Mouse (Mus musculus): ENCODE measurements around the gene Txnip. TPM values are rescaled to one million over a fixed set of nuclear protein-coding genes. Genes with fewer than 3 reads are reported as not detected.

The Txnip gene
- polyA plus RNA-seq, 1 experiment = 42.6 TPM

DNA sequence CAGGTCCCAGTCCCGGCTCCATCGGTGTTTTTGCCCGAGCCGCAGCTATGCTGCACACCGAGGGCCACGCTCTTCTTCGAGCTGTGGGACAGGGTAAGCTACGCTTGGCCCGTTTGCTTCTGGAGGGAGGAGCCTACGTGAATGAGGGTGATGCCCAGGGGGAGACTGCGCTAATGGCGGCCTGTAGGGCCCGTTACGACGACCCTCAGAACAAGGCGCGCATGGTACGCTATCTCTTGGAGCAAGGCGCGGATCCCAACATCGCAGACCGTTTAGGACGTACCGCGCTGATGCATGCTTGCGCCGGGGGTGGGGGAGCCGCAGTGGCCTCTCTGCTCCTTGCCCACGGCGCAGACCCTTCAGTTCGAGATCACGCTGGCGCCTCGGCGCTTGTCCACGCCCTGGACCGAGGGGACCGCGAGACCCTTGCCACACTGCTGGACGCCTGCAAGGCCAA lies 39.7 kb downstream of the Txnip start:
- no peaks in the 10 kb centered on the region for H3K27me3 ChIP-seq (ENCODE audit: control insufficient read depth, insufficient read depth, insufficient read length)
- TF ChIP-seq REST (IDR thresholded peaks at IDR 0.05; ENCODE audit: insufficient read depth, insufficient read length) (peak; percentile 1), CEBPB (IDR thresholded peaks at IDR 0.05; ENCODE audit: insufficient read depth, poor library complexity, severe bottlenecking) (no peak), MYOD1 (IDR thresholded peaks at IDR 0.05; ENCODE audit: control insufficient read depth in 1 of 3, insufficient read length in 2 of 3, low read depth in 2 of 3) (no peak), POLR2AphosphoS2 (IDR thresholded peaks at IDR 0.05; ENCODE audit: insufficient read length, low read depth) (peak; percentile 15)
- H3K4me2 ChIP-seq (ENCODE audit: low read depth) = peak overlapping the region; percentile 98
- no peaks in the 10 kb centered on the region for H3K36me3 ChIP-seq (ENCODE audit: control insufficient read depth, insufficient read depth)
- peaks cover 18% of the 10 kb centered on the region for H3K79me2 ChIP-seq (ENCODE audit: control insufficient read depth, insufficient read depth)
- H3ac ChIP-seq (ENCODE audit: control insufficient read depth, insufficient read length) = peak overlapping the region; percentile 50
- peak overlapping the region; percentile 51 for H3K4me3 ChIP-seq

DNA sequence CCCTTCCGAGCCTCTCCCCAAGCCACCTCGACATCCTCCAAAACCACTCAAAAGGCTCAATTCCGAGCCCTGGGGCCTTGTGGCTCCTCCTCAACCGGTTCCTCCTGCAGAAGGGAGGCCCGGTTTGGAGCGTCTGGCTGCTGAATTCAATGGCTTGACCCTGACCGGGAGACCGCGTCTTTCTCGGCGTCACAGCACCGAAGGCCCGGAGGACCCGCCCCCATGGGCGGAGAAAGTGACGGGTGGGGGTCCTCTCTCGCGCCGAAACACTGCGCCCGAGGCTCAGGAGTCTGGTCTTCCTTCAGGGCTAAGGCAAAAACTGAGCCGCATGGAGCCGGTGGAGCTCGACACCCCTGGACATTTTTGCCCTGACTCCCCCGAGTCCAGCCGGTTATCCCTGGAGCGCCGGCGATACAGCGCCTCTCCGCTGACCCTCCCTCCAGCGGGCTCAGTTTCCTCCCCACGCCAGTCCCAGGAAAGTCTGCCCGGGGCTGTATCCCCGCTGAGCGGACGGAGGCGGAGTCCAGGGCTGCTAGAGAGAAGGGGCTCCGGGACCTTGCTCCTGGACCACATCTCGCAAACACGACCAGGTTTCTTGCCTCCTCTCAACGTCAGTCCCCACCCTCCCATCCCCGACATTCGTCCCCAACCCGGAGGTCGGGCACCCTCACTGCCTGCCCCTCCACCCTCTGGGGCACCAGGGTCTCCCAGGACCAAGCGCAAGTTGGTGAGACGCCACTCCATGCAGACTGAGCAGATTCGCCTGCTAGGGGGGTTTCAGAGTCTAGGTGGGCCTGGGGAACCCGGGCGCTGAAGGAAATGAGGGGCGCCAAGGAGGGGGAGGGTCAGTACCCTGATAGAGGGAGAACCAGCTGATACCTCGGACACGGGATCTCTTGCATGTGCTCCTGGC lies 40.7 kb downstream of the Txnip start:
- Histone ChIP-seq H3K36me3 (ENCODE audit: control insufficient read depth, insufficient read depth) (peaks cover under 1% of the 10 kb centered on the region), H3K4me3 (peak overlapping the region; percentile 51), H3K4me2 (ENCODE audit: low read depth) (peak overlapping the region; percentile 98), H3K79me2 (ENCODE audit: control insufficient read depth, insufficient read depth) (peaks cover 21% of the 10 kb centered on the region), H3K27me3 (ENCODE audit: control insufficient read depth, insufficient read depth, insufficient read length) (no peaks in the 10 kb centered on the region), H3ac (ENCODE audit: control insufficient read depth, insufficient read length) (peak overlapping the region; percentile 50)
- TF ChIP-seq POLR2AphosphoS2 (IDR thresholded peaks at IDR 0.05; ENCODE audit: insufficient read length, low read depth) (peak; percentile 26), E2F4 (IDR thresholded peaks at IDR 0.05; ENCODE audit: insufficient read depth) (no peak), POLR2A (IDR thresholded peaks at IDR 0.05; ENCODE audit: insufficient read length, low read depth) (peak; percentile 25)

DNA sequence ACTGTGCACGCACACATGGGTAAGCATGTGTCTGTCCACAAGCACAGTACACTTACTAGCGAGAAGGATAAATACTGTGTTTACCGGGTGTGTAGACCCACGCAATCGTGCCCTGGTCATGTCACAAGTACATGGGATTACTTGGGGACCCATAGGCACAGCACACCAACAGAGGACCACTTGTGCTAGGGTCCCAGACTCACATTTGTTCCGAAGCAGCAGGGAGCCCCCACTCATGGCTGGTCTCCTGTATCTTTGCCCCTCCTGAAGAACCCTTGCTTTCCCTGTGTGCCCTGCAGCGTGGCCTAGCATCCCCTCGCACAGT lies 41.3 kb downstream of the Txnip start:
- Histone ChIP-seq H3K36me3 (ENCODE audit: control insufficient read depth, insufficient read depth) (peaks cover 6% of the 10 kb centered on the region), H3K27me3 (ENCODE audit: control insufficient read depth, insufficient read depth, insufficient read length) (no peaks in the 10 kb centered on the region), H3K79me2 (ENCODE audit: control insufficient read depth, insufficient read depth) (peaks cover 27% of the 10 kb centered on the region), H3K4me2 (ENCODE audit: low read depth) (no peak overlapping the region), H3K4me3 (peak overlapping the region; percentile 51), H3ac (ENCODE audit: control insufficient read depth, insufficient read length) (no peak overlapping the region)
- no peak for TF ChIP-seq SRF (IDR thresholded peaks at IDR 0.05; ENCODE audit: control insufficient read depth, insufficient read length, low read depth)
- no peak for TF ChIP-seq POLR2A (IDR thresholded peaks at IDR 0.05; ENCODE audit: insufficient read length, low read depth)
- no peak for TF ChIP-seq MYOD1 (IDR thresholded peaks at IDR 0.05; ENCODE audit: control insufficient read depth in 1 of 3, insufficient read length in 2 of 3, low read depth in 2 of 3)
- TF ChIP-seq E2F4 (IDR thresholded peaks at IDR 0.05; ENCODE audit: insufficient read depth) = no peak
- no peak for TF ChIP-seq CEBPB (IDR thresholded peaks at IDR 0.05; ENCODE audit: insufficient read depth, poor library complexity, severe bottlenecking)
- TF ChIP-seq MAX (IDR thresholded peaks at IDR 0.05; ENCODE audit: low read depth) = no peak
- TF ChIP-seq TCF12 (IDR thresholded peaks at IDR 0.05; ENCODE audit: insufficient read depth, poor library complexity, severe bottlenecking) = no peak
- no peak for TF ChIP-seq MYOG (IDR thresholded peaks at IDR 0.05; ENCODE audit: control insufficient read depth in 1 of 3, insufficient read depth in 1 of 3, insufficient read length in 2 of 3, low read depth in 2 of 3)

DNA sequence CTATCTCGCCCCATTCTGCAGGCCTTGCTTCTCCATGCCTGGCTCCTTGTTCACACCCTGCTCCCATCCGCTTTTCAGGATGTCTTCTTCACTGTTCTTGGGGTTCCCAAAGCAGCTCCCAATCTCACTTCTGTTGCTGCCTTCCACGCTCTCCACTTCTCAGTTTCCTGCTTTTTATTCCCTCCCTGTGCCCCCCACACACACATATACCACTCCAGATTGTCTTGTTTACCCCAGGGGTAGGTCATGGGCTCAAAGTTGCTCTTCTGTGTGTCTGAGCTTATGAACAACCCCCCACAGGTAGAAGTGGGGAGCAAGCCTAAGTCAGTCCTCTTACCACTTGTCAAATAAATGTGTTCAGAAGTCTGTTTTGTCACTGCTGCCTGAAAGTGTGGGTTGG lies 41.7 kb downstream of the Txnip start:
- H3K4me3 ChIP-seq = no peak overlapping the region
- peaks cover 31% of the 10 kb centered on the region for H3K79me2 ChIP-seq (ENCODE audit: control insufficient read depth, insufficient read depth)
- H3K27me3 ChIP-seq (ENCODE audit: control insufficient read depth, insufficient read depth, insufficient read length) = no peaks in the 10 kb centered on the region
- H3K36me3 ChIP-seq (ENCODE audit: control insufficient read depth, insufficient read depth) = peaks cover 6% of the 10 kb centered on the region
- H3K4me2 ChIP-seq (ENCODE audit: low read depth) = no peak overlapping the region
- H3ac ChIP-seq (ENCODE audit: control insufficient read depth, insufficient read length) = no peak overlapping the region
- no peak for TF ChIP-seq POLR2A (IDR thresholded peaks at IDR 0.05; ENCODE audit: insufficient read length, low read depth)
- TF ChIP-seq E2F4 (IDR thresholded peaks at IDR 0.05; ENCODE audit: insufficient read depth) = no peak
- TF ChIP-seq REST (IDR thresholded peaks at IDR 0.05; ENCODE audit: insufficient read depth, insufficient read length) = no peak
- no peak for TF ChIP-seq CEBPB (IDR thresholded peaks at IDR 0.05; ENCODE audit: insufficient read depth, poor library complexity, severe bottlenecking)
- TF ChIP-seq MYOG (IDR thresholded peaks at IDR 0.05; ENCODE audit: control insufficient read depth in 1 of 3, insufficient read depth in 1 of 3, insufficient read length in 2 of 3, low read depth in 2 of 3) = no peak
- TF ChIP-seq MYOD1 (IDR thresholded peaks at IDR 0.05; ENCODE audit: control insufficient read depth in 1 of 3, insufficient read length in 2 of 3, low read depth in 2 of 3) = no peak
- no peak for TF ChIP-seq TCF3 (IDR thresholded peaks at IDR 0.05; ENCODE audit: insufficient read length, low read depth)
- TF ChIP-seq USF1 (IDR thresholded peaks at IDR 0.05; ENCODE audit: low read depth) = no peak
- no peak for TF ChIP-seq MAX (IDR thresholded peaks at IDR 0.05; ENCODE audit: low read depth)
- TF ChIP-seq POLR2AphosphoS2 (IDR thresholded peaks at IDR 0.05; ENCODE audit: insufficient read length, low read depth) = no peak
- TF ChIP-seq TCF12 (IDR thresholded peaks at IDR 0.05; ENCODE audit: insufficient read depth, poor library complexity, severe bottlenecking) = no peak
- no peak for TF ChIP-seq SRF (IDR thresholded peaks at IDR 0.05; ENCODE audit: control insufficient read depth, insufficient read length, low read depth)

DNA sequence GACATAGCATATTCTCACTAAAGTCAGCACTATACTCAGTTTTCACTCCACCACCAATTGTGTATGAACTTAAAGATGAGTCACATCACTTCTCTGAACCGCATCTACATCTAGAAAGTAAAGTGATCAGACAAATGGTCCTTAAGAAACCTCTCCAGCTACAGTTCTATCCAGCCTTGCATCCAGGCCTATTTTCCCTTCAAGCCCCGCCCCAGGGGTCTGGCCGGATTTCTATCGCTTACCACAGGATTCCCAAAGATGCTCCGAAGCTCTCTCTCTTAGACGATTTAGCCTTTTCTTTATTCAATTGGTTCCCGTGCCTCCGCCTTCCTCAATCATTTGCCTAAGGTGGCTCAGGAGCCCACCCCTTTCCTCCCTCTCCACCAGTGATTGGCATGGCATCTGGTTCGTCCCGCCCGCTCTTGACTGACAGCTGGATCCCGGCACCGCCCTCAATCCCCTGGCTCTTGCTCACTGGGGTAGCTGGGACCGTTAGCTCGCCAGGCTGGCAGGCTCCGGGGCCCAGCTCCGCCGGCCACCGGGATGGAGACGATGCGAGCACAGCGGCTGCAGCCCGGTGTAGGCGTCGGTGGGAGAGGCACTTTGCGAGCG lies 43.0 kb downstream of the Txnip start, which contains the start of gene Lix1l:
Lix1l (plus strand) TSS at position 511 of the 612 bp plus-strand sequence.
- Histone ChIP-seq H3ac (ENCODE audit: control insufficient read depth, insufficient read length) (peak within 1 kb of the TSS; percentile 80), H3K4me3 (peak within 1 kb of the TSS; percentile 48), H3K36me3 (ENCODE audit: control insufficient read depth, insufficient read depth) (peaks cover 6% of the 10 kb centered on the region), H3K27me3 (ENCODE audit: control insufficient read depth, insufficient read depth, insufficient read length) (no peaks in the 10 kb centered on the region), H3K79me2 (ENCODE audit: control insufficient read depth, insufficient read depth) (peaks cover 44% of the 10 kb centered on the region), H3K4me2 (ENCODE audit: low read depth) (peak within 1 kb of the TSS; percentile 98)
- TF ChIP-seq SRF (IDR thresholded peaks at IDR 0.05; ENCODE audit: control insufficient read depth, insufficient read length, low read depth) (peak; percentile 48), MYOD1 (IDR thresholded peaks at IDR 0.05; ENCODE audit: control insufficient read depth in 1 of 3, insufficient read length in 2 of 3, low read depth in 2 of 3) (peak in 2 of 3 experiments; percentile 54 to 66), TCF3 (IDR thresholded peaks at IDR 0.05; ENCODE audit: insufficient read length, low read depth) (no peak), TCF12 (IDR thresholded peaks at IDR 0.05; ENCODE audit: insufficient read depth, poor library complexity, severe bottlenecking) (no peak), MYOG (IDR thresholded peaks at IDR 0.05; ENCODE audit: control insufficient read depth in 1 of 3, insufficient read depth in 1 of 3, insufficient read length in 2 of 3, low read depth in 2 of 3) (peak in 1 of 3 experiments; percentile 57), POLR2A (IDR thresholded peaks at IDR 0.05; ENCODE audit: insufficient read length, low read depth) (peak; percentile 87), MAX (IDR thresholded peaks at IDR 0.05; ENCODE audit: low read depth) (no peak), USF1 (IDR thresholded peaks at IDR 0.05; ENCODE audit: low read depth) (no peak), POLR2AphosphoS2 (IDR thresholded peaks at IDR 0.05; ENCODE audit: insufficient read length, low read depth) (peak; percentile 72), E2F4 (IDR thresholded peaks at IDR 0.05; ENCODE audit: insufficient read depth) (no peak)

All from myocyte (in vitro differentiated cells).